Mouse (Mus musculus): ENCODE results near the gene Epor. TPM values are rescaled to one million over a fixed set of nuclear protein-coding genes. Genes with fewer than 3 reads are reported as not detected.

The Epor gene
- polyA plus RNA-seq, 2 experiments = 82.6 to 146 TPM

GRCm38 (mm10) chr9:21954635-21955034, 8.7 kb downstream of the Epor start:
- peaks cover 20% of the 10 kb centered on the region for H3K36me3 ChIP-seq (replicated peaks; ENCODE audit: control insufficient read depth, insufficient read depth, low read depth)
- H3K4me1 ChIP-seq (replicated peaks; ENCODE audit: control insufficient read depth in 2 of 2, insufficient read depth in 2 of 2, low read length in 1 of 2) = peaks cover 5 to 8% of the 10 kb centered on the region in 2 experiments
- H3K9ac ChIP-seq (replicated peaks) = no peak overlapping the region
- TF ChIP-seq EP300 (IDR thresholded peaks at IDR 0.05; ENCODE audit: low read depth) (no peak), CTCF (IDR thresholded peaks at IDR 0.05; ENCODE audit: low read depth) (no peak)
- no peaks in the 10 kb centered on the region; the same call in 1 of the 2 replicates for H3K27me3 ChIP-seq (ENCODE audit: control insufficient read depth, insufficient read depth, low read length)
- H3K27ac ChIP-seq = no peak overlapping the region
- no peak for DNase-seq (ENCODE audit: low read depth in 3 of 3, low spot score in 3 of 3)
- no peaks in the 10 kb centered on the region for H3K9me3 ChIP-seq (ENCODE audit: control insufficient read depth, low read length)
- ATAC-seq (ENCODE audit: insufficient read depth) = no peak
- H3K4me3 ChIP-seq (ENCODE audit: insufficient read depth in 1 of 2, low read depth in 2 of 2, low read length in 2 of 2) = peak overlapping the region in 1 of 2 experiments; percentile 74; a peak in 2 of 4 replicates
- whole genome bisulfite sequencing (ENCODE audit: insufficient replicate concordance) = 64% methylated on average over 3 of the region's 3 CpGs
- H3K4me2 ChIP-seq (ENCODE audit: low read depth) = peak overlapping the region; percentile 73

- WGBS (ENCODE audit: insufficient replicate concordance) = 16% methylated on average over 3 of the region's 3 CpGs
- H3K27me3 ChIP-seq (ENCODE audit: control insufficient read depth, insufficient read depth, low read length) = no peaks in the 10 kb centered on the region; the same call in 1 of the 2 replicates
These were observed 9.7 kb downstream of the Epor start for GRCm38 (mm10) chr9:21953600-21953999.

GRCm38 (mm10) chr9:21951977-21952376, 11.3 kb downstream of the Epor start:
- Histone ChIP-seq H3K4me1 (replicated peaks; ENCODE audit: control insufficient read depth in 2 of 2, insufficient read depth in 2 of 2, low read length in 1 of 2) (peaks cover 4 to 8% of the 10 kb centered on the region in 2 experiments), H3K36me3 (replicated peaks; ENCODE audit: control insufficient read depth, insufficient read depth, low read depth) (no peaks in the 10 kb centered on the region), H3K4me3 (ENCODE audit: insufficient read depth in 1 of 2, low read depth in 2 of 2, low read length in 2 of 2) (no peak overlapping the region), H3K4me2 (ENCODE audit: low read depth) (no peak overlapping the region), H3K27ac (no peak overlapping the region), H3K27me3 (ENCODE audit: control insufficient read depth, insufficient read depth, low read length) (no peaks in the 10 kb centered on the region; the same call in 1 of the 2 replicates), H3K9ac (replicated peaks) (no peak overlapping the region), H3K9me3 (ENCODE audit: control insufficient read depth, low read length) (no peaks in the 10 kb centered on the region)
- 66% methylated on average over 3 of the region's 3 CpGs for WGBS (ENCODE audit: insufficient replicate concordance)
- no peak for DNase-seq (ENCODE audit: low read depth in 3 of 3, low spot score in 3 of 3)
- ATAC-seq (ENCODE audit: insufficient read depth) = no peak
- TF ChIP-seq EP300 (IDR thresholded peaks at IDR 0.05; ENCODE audit: low read depth) = no peak
- TF ChIP-seq CTCF (IDR thresholded peaks at IDR 0.05; ENCODE audit: low read depth) = peak; percentile 84

More at GRCm38 (mm10) chr9:21953600-21953999, 9.7 kb downstream of the Epor start:
- no peak overlapping the region for H3K27ac ChIP-seq
- H3K4me2 ChIP-seq (ENCODE audit: low read depth) = no peak overlapping the region
- peaks cover 4 to 5% of the 10 kb centered on the region in 2 experiments for H3K4me1 ChIP-seq (replicated peaks; ENCODE audit: control insufficient read depth in 2 of 2, insufficient read depth in 2 of 2, low read length in 1 of 2)
- DNase-seq (ENCODE audit: low read depth in 3 of 3, low spot score in 3 of 3) (no peak), ATAC-seq (ENCODE audit: insufficient read depth) (no peak)
- H3K4me3 ChIP-seq (ENCODE audit: insufficient read depth in 1 of 2, low read depth in 2 of 2, low read length in 2 of 2) = no peak overlapping the region
- H3K9ac ChIP-seq (replicated peaks) = no peak overlapping the region
- H3K36me3 ChIP-seq (replicated peaks; ENCODE audit: control insufficient read depth, insufficient read depth, low read depth) = peaks cover 10% of the 10 kb centered on the region
- TF ChIP-seq EP300 (IDR thresholded peaks at IDR 0.05; ENCODE audit: low read depth) = no peak
- no peak for TF ChIP-seq CTCF (IDR thresholded peaks at IDR 0.05; ENCODE audit: low read depth)
- no peaks in the 10 kb centered on the region for H3K9me3 ChIP-seq (ENCODE audit: control insufficient read depth, low read length)

GRCm38 (mm10) chr9:21950322-21950721, 13.0 kb downstream of the Epor start:
- Histone ChIP-seq H3K27ac (no peak overlapping the region), H3K9me3 (ENCODE audit: control insufficient read depth, low read length) (no peaks in the 10 kb centered on the region), H3K27me3 (ENCODE audit: control insufficient read depth, insufficient read depth, low read length) (no peaks in the 10 kb centered on the region; the same call in 1 of the 2 replicates), H3K4me2 (ENCODE audit: low read depth) (no peak overlapping the region), H3K4me3 (ENCODE audit: insufficient read depth in 1 of 2, low read depth in 2 of 2, low read length in 2 of 2) (no peak overlapping the region), H3K36me3 (replicated peaks; ENCODE audit: control insufficient read depth, insufficient read depth, low read depth) (no peaks in the 10 kb centered on the region), H3K9ac (replicated peaks) (no peak overlapping the region), H3K4me1 (replicated peaks; ENCODE audit: control insufficient read depth in 2 of 2, insufficient read depth in 2 of 2, low read length in 1 of 2) (peaks cover 4 to 6% of the 10 kb centered on the region in 2 experiments; a peak in 3 of 4 replicates)
- no peak for TF ChIP-seq EP300 (IDR thresholded peaks at IDR 0.05; ENCODE audit: low read depth)
- no peak for TF ChIP-seq CTCF (IDR thresholded peaks at IDR 0.05; ENCODE audit: low read depth)
- ATAC-seq (ENCODE audit: insufficient read depth) (no peak), DNase-seq (ENCODE audit: low read depth in 3 of 3, low spot score in 3 of 3) (peak in 1 of 3 experiments; percentile 43)
- 11% methylated on average over 11 of the region's 11 CpGs for whole genome bisulfite sequencing (ENCODE audit: insufficient replicate concordance)

- Histone ChIP-seq H3K4me1 (replicated peaks; ENCODE audit: control insufficient read depth in 2 of 2, insufficient read depth in 2 of 2, low read length in 1 of 2) (0 out of 4 replicates have a peak, but pooled peaks cover 0 to 2% of the 10 kb centered on the region in 2 experiments), H3K27ac (no peak overlapping the region), H3K9ac (replicated peaks) (no peak overlapping the region), H3K4me2 (ENCODE audit: low read depth) (no peak overlapping the region), H3K27me3 (ENCODE audit: control insufficient read depth, insufficient read depth, low read length) (no peaks in the 10 kb centered on the region; the same call in 1 of the 2 replicates), H3K4me3 (ENCODE audit: insufficient read depth in 1 of 2, low read depth in 2 of 2, low read length in 2 of 2) (no peak overlapping the region), H3K36me3 (replicated peaks; ENCODE audit: control insufficient read depth, insufficient read depth, low read depth) (no peaks in the 10 kb centered on the region), H3K9me3 (ENCODE audit: control insufficient read depth, low read length) (no peaks in the 10 kb centered on the region)
- no peak for TF ChIP-seq CTCF (IDR thresholded peaks at IDR 0.05; ENCODE audit: low read depth)
- no peak for TF ChIP-seq EP300 (IDR thresholded peaks at IDR 0.05; ENCODE audit: low read depth)
- ATAC-seq (ENCODE audit: insufficient read depth) (no peak), DNase-seq (ENCODE audit: low read depth in 3 of 3, low spot score in 3 of 3) (no peak)
- 54% methylated on average over 6 of the region's 6 CpGs for WGBS (ENCODE audit: insufficient replicate concordance)
These were observed 14.5 kb downstream of the Epor start for GRCm38 (mm10) chr9:21948790-21949189.

All from liver, embryonic 14.5 days (tissue).